In genomic region chr17:63289317-63289913, GRCm38 (mm10) we compare ENCODE assay signal across 10 mouse cellular contexts.
DNase-seq lines count a peak whose midpoint lies in the region.
"Had no signal": no experiment of that assay in that cellular context is flagged by ENCODE, and none has a peak within 500 bp of the region (broad histone marks: within the 10 kb centered on the region; RNA-seq: fewer than 3 reads in every experiment).

No protein-coding gene starts in this region.

- peak; percentile 21 to 52 for DNase-seq in heart, adult 9 months (ENCODE audit: low spot score in 2 of 2)
- DNase-seq in heart, adult 11 months, result no peak
- DNase-seq in ovary, postnatal 36 days (ENCODE audit: low spot score), result peak; percentile 21
- no peak for DNase-seq in ovary, postnatal 10 days (ENCODE audit: low spot score)
- peak; percentile 61 for DNase-seq in gastrocnemius, postnatal 14 days
- peak; percentile 55 for DNase-seq in testis, postnatal 10 days (ENCODE audit: low spot score)
- no peak for DNase-seq in layer of hippocampus, adult 9-10 months (ENCODE audit: low spot score)
- no peak for DNase-seq in embryo, embryonic 9.5 days (ENCODE audit: extremely low spot score)
- DNase-seq: right cerebral cortex, postnatal 4 days; thymus, postnatal 4 days had no signal

- intact Hi-C loops in gastrocnemius, postnatal 14 days (cut with DNase I; ENCODE audit: low total_unique reads), result no loop called here

Comparison
In these comparisons a context has a peak if more than half of its experiments do, and no peak if none do; other contexts are left out.
1. DNase-seq: peak in heart, adult 9 months (2 of 2), ovary, postnatal 36 days (single experiment), gastrocnemius, postnatal 14 days (single experiment) and testis, postnatal 10 days (single experiment); none in heart, adult 11 months (single experiment), ovary, postnatal 10 days (single experiment), layer of hippocampus, adult 9-10 months (single experiment) and embryo, embryonic 9.5 days (single experiment).